Mouse (Mus musculus): ENCODE results near the gene Cryab. TPM values are rescaled to one million over a fixed set of nuclear protein-coding genes. Genes with fewer than 3 reads are reported as not detected.
A peak's percentile ranks its signal among the peaks of the same experiment; 100 is the strongest.

The Cryab gene
- polyA plus RNA-seq, 1 experiment from 2014 or later = 74.6 TPM

GRCm38 (mm10) chr9:50770011-50770410 is 18.9 kb downstream of the Cryab start:
- 87% methylated on average over 2 of the region's 2 CpGs for WGBS
- no peak for ATAC-seq (ENCODE audit: insufficient read depth, low FRiP score, low read depth)
- Histone ChIP-seq H3K27me3 (replicated peaks) (no peaks in the 10 kb centered on the region), H3K4me3 (replicated peaks) (no peak overlapping the region), H3K9me3 (no peaks in the 10 kb centered on the region), H3K9ac (no peak overlapping the region), H3K36me3 (0 out of 2 replicates have a peak, but pooled peaks cover 5% of the 10 kb centered on the region), H3K4me1 (peaks cover 14% of the 10 kb centered on the region; the same call in 1 of the 2 replicates), H3K27ac (no peak overlapping the region), H3K4me2 (no peak overlapping the region)

GRCm38 (mm10) chr9:50774026-50774462 is 22.9 kb downstream of the Cryab start:
- Histone ChIP-seq H3K9ac (no peak overlapping the region), H3K27me3 (replicated peaks) (no peaks in the 10 kb centered on the region), H3K9me3 (no peaks in the 10 kb centered on the region), H3K4me1 (peaks cover 17% of the 10 kb centered on the region; the same call in 1 of the 2 replicates), H3K4me3 (replicated peaks) (peak overlapping the region; percentile 97; the same call in 1 of the 2 replicates), H3K4me2 (peak overlapping the region; percentile 87), H3K36me3 (0 out of 2 replicates have a peak, but pooled peaks cover 7% of the 10 kb centered on the region), H3K27ac (no peak overlapping the region)
- ATAC-seq (ENCODE audit: insufficient read depth, low FRiP score, low read depth) = no peak
- WGBS = 59% methylated on average over 4 of the region's 4 CpGs

DNA sequence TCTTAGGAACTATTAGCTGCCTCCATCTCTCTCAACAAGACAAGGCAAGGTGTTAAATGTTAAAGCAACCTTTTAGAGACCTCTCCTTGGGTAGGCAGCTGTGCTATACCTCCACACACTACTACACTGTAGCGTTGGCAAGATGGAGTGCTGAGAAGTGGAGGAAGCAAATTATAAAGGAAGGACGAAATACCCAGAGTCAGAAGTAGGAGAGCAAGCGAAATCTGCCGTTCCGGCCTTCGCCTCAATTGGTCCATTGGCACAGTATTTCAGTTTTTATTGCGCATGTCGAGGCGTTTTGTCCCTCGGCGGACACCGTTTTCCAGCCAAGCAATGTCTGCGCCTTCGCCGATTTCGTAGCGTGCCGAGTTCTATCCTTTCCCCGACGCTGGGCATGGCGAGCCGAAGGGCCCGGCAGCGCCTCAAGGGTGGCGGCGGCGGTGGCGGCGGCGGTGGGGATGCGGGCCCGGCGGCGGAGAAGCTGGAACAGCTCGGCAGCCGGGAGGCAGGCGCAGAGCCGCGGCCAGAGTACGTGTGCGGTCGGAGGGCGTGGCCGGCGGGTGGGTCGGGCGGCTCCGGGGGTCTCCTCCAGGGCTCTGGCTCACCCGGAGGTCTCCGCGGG is 24.0 kb downstream of the Cryab start, which contains the start of the genes Alg9 and 1110032A03Rik:
Gene Alg9 (plus strand): TSS at position 29 of the 622 bp plus-strand sequence.
Gene 1110032A03Rik (minus strand): TSS at position 530 of the 622 bp plus-strand sequence.
- no peaks in the 10 kb centered on the region for H3K9me3 ChIP-seq
- H3K4me2 ChIP-seq = peak within 1 kb of the TSS; percentile 87
- WGBS = under 1% methylated on average over 51 of the region's 51 CpGs
- ATAC-seq (ENCODE audit: insufficient read depth, low FRiP score, low read depth) = peak; percentile 59
- H3K27me3 ChIP-seq (replicated peaks) = no peaks in the 10 kb centered on the region
- H3K4me3 ChIP-seq (replicated peaks) = peak within 1 kb of the TSS; percentile 97
- peaks cover 13% of the 10 kb centered on the region; the same call in 1 of the 2 replicates for H3K4me1 ChIP-seq
- peak within 1 kb of the TSS; percentile 85 for H3K27ac ChIP-seq
- H3K36me3 ChIP-seq = peaks cover 16% of the 10 kb centered on the region; the same call in 1 of the 2 replicates
- peak within 1 kb of the TSS; percentile 91 for H3K9ac ChIP-seq

GRCm38 (mm10) chr9:50775662-50776126 is 24.6 kb downstream of the Cryab start:
- Histone ChIP-seq H3K4me3 (replicated peaks) (peak overlapping the region; percentile 97), H3K9ac (peak overlapping the region; percentile 91), H3K27me3 (replicated peaks) (no peaks in the 10 kb centered on the region), H3K27ac (peak overlapping the region; percentile 85), H3K4me2 (peak overlapping the region; percentile 87), H3K9me3 (no peaks in the 10 kb centered on the region), H3K36me3 (peaks cover 16% of the 10 kb centered on the region; the same call in 1 of the 2 replicates), H3K4me1 (peaks cover 13% of the 10 kb centered on the region; the same call in 1 of the 2 replicates)
- WGBS = under 1% methylated on average over 30 of the region's 30 CpGs
- peak; percentile 54; the same call in 1 of the 2 replicates for ATAC-seq (ENCODE audit: insufficient read depth, low FRiP score, low read depth)

- no peaks in the 10 kb centered on the region for H3K27me3 ChIP-seq (replicated peaks)
- H3K9me3 ChIP-seq = no peaks in the 10 kb centered on the region
- peaks cover 19% of the 10 kb centered on the region; the same call in 1 of the 2 replicates for H3K36me3 ChIP-seq
- WGBS = 49% methylated on average over 11 of the region's 11 CpGs
- peak overlapping the region; percentile 87 for H3K4me2 ChIP-seq
- peak overlapping the region; percentile 85 for H3K27ac ChIP-seq
- peak overlapping the region; percentile 91; the same call in 1 of the 2 replicates for H3K9ac ChIP-seq
- 0 out of 2 replicates have a peak, but pooled peaks have one; percentile 12 for ATAC-seq (ENCODE audit: insufficient read depth, low FRiP score, low read depth)
- peaks cover 13% of the 10 kb centered on the region; the same call in 1 of the 2 replicates for H3K4me1 ChIP-seq
- H3K4me3 ChIP-seq (replicated peaks) = peak overlapping the region; percentile 97
These were observed 25.1 kb downstream of the Cryab start for GRCm38 (mm10) chr9:50776162-50776760.

DNA sequence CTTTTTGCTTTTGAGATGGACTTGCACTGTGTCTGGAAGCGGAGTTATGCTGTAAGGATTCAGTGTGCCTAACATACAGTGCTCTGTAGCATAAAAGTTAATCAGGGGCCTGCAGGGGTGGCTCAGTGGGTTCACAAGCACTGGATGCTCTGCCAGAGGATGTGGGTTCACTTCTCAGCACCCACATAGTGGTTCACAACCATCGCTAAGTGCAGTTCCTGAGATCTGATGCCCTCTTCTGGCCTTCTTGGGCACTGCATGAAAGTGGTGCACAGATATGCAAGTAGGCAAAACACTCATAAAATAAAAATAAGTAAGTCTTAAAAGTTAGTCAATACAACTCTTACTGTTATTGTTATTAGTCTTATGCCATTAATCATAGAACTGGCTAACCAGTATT is 31.0 kb downstream of the Cryab start:
- ATAC-seq (ENCODE audit: insufficient read depth, low FRiP score, low read depth) = no peak
- Histone ChIP-seq H3K27ac (no peak overlapping the region), H3K9me3 (no peaks in the 10 kb centered on the region), H3K27me3 (replicated peaks) (no peaks in the 10 kb centered on the region), H3K4me1 (no peaks in the 10 kb centered on the region), H3K4me2 (no peak overlapping the region), H3K9ac (no peak overlapping the region), H3K4me3 (replicated peaks) (no peak overlapping the region), H3K36me3 (peaks cover 39% of the 10 kb centered on the region)
- WGBS = 77% methylated on average over 2 of the region's 2 CpGs

DNA sequence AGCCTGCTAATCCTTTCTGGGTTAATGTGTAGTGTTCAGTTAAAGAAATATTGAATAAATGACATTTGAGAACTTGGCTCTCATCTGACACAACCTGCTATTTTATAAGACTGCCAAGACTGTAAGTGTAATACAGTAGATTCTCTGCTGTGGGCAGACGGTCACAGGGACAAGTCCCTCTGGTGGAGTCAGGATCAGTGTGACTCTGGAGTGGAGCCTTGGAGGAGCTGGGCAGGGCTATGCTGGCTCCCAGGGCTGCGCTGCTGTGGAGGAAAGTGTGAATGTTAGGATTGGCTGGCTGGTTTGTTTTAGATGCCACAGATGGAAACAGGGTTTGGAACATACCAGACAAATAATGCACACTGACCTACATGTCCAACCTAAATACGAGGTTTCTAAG is 44.1 kb downstream of the Cryab start:
- Histone ChIP-seq H3K4me3 (replicated peaks) (no peak overlapping the region), H3K27ac (no peak overlapping the region), H3K27me3 (replicated peaks) (no peaks in the 10 kb centered on the region), H3K9me3 (no peaks in the 10 kb centered on the region), H3K4me1 (no peaks in the 10 kb centered on the region), H3K36me3 (peaks cover 22% of the 10 kb centered on the region), H3K4me2 (no peak overlapping the region), H3K9ac (no peak overlapping the region)
- 85% methylated on average over 3 of the region's 3 CpGs for WGBS
- ATAC-seq (ENCODE audit: insufficient read depth, low FRiP score, low read depth) = no peak

GRCm38 (mm10) chr9:50796776-50797175 is 45.7 kb downstream of the Cryab start:
- Histone ChIP-seq H3K4me3 (replicated peaks) (no peak overlapping the region), H3K9ac (no peak overlapping the region), H3K36me3 (peaks cover 15% of the 10 kb centered on the region), H3K27me3 (replicated peaks) (no peaks in the 10 kb centered on the region), H3K27ac (no peak overlapping the region), H3K4me2 (no peak overlapping the region), H3K4me1 (no peaks in the 10 kb centered on the region), H3K9me3 (no peaks in the 10 kb centered on the region)
- no peak for ATAC-seq (ENCODE audit: insufficient read depth, low FRiP score, low read depth)
- 87% methylated on average over 8 of the region's 8 CpGs for WGBS

- ATAC-seq (ENCODE audit: insufficient read depth, low FRiP score, low read depth) = no peak
- Histone ChIP-seq H3K9ac (no peak overlapping the region), H3K27me3 (replicated peaks) (no peaks in the 10 kb centered on the region), H3K9me3 (no peaks in the 10 kb centered on the region), H3K4me3 (replicated peaks) (no peak overlapping the region), H3K4me2 (no peak overlapping the region), H3K27ac (no peak overlapping the region), H3K4me1 (no peaks in the 10 kb centered on the region), H3K36me3 (peaks cover 12% of the 10 kb centered on the region)
- WGBS = 94% methylated on average over 7 of the region's 7 CpGs
These were observed 46.5 kb downstream of the Cryab start for GRCm38 (mm10) chr9:50797641-50798040.

- no peaks in the 10 kb centered on the region for H3K9me3 ChIP-seq
- no peak overlapping the region for H3K4me3 ChIP-seq (replicated peaks)
- H3K4me2 ChIP-seq = no peak overlapping the region
- H3K27me3 ChIP-seq (replicated peaks) = no peaks in the 10 kb centered on the region
- peaks cover 18% of the 10 kb centered on the region for H3K36me3 ChIP-seq
- 86% methylated on average over 5 of the region's 5 CpGs for WGBS
- no peak overlapping the region for H3K27ac ChIP-seq
- H3K4me1 ChIP-seq = no peaks in the 10 kb centered on the region
- no peak overlapping the region for H3K9ac ChIP-seq
- no peak for ATAC-seq (ENCODE audit: insufficient read depth, low FRiP score, low read depth)
These were observed 47.2 kb downstream of the Cryab start for GRCm38 (mm10) chr9:50798368-50798767.

DNA sequence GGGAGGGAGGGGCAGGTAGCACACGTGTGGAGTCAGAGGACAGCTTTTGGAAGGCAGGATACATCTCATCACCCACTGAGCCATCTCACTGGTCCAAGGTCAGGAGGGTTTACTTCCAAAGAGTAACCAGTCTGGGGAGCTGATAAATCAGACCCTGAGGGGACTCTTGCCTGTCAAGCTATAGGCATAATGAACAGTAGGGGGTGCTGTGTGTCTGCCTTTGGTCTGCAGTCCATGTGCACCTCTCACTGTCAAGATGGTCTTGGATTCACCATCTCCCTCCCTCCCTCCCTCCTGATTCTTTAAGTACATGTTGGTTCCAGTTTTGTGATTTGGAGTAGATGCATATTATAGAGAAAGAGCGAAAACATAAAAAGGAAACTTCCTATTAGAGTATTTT is 49.9 kb downstream of the Cryab start:
- Histone ChIP-seq H3K36me3 (peaks cover 29% of the 10 kb centered on the region), H3K27me3 (replicated peaks) (no peaks in the 10 kb centered on the region), H3K4me3 (replicated peaks) (no peak overlapping the region), H3K4me2 (no peak overlapping the region), H3K27ac (no peak overlapping the region), H3K9me3 (no peaks in the 10 kb centered on the region), H3K4me1 (no peaks in the 10 kb centered on the region), H3K9ac (no peak overlapping the region)
- 66% methylated on average over 2 of the region's 2 CpGs for WGBS
- ATAC-seq (ENCODE audit: insufficient read depth, low FRiP score, low read depth) = no peak
